Mouse (Mus musculus) forebrain, embryonic 16.5 days (tissue): ENCODE results near the gene Gm20388. TPM values are rescaled to one million over a fixed set of nuclear protein-coding genes. Genes with fewer than 3 reads are reported as not detected.

Source experiments
- ATAC-seq: fragments of 200-750 bp; cut with Nextera tagmentation; 2 replicates; pipeline ENCODE4 v1.8.0; 2017; ENCODE audit warnings: mild to moderate bottlenecking, moderate library complexity
- H3K27ac ChIP-seq: fragments of 300-500 bp; sonication (generic); 2 replicates; pipeline ENCODE4 v1.5.1; 2014; ENCODE audit warnings: low read length, control low read depth
- H3K27me3 ChIP-seq: fragments of 300-500 bp; sonication (generic); replicated peaks from 2 replicates; pipeline ENCODE4 v1.6.1; 2014; ENCODE audit warnings: low read length; ENCODE audit not compliant: control insufficient read depth, insufficient read depth
- H3K36me3 ChIP-seq: fragments of 300-500 bp; sonication (generic); 2 replicates; pipeline ENCODE4 v1.6.1; 2014; ENCODE audit not compliant: control insufficient read depth, insufficient read depth
- H3K4me1 ChIP-seq: fragments of 300-500 bp; sonication (generic); replicated peaks from 2 replicates; pipeline ENCODE4 v1.6.1; 2014; ENCODE audit warnings: low read length; ENCODE audit not compliant: control insufficient read depth, insufficient read depth
- H3K4me2 ChIP-seq: fragments of 300-500 bp; sonication (generic); 2 replicates; pipeline ENCODE4 v1.6.1; 2014; ENCODE audit warnings: mild to moderate bottlenecking, low read length, control low read depth
- H3K4me3 ChIP-seq: fragments of 300-500 bp; sonication (generic); replicated peaks from 2 replicates; pipeline ENCODE4 v1.5.1; 2014; ENCODE audit warnings: mild to moderate bottlenecking, low read length, control low read depth
- H3K9ac ChIP-seq: fragments of 300-500 bp; sonication (generic); replicated peaks from 2 replicates; pipeline ENCODE4 v1.6.1; 2014; ENCODE audit warnings: low read depth, low read length, control low read depth
- H3K9me3 ChIP-seq: fragments of 300-500 bp; sonication (generic); 2 replicates; pipeline ENCODE4 v1.6.1; 2016; ENCODE audit warnings: low read length; ENCODE audit not compliant: control insufficient read depth
- WGBS: fragments of 180-500 bp; shearing (Covaris S2); extraction: QIAGEN DNeasy Blood & Tissue Kit; methylation state at CpG from one replicate; pipeline ENCODE4 v1.1.7; 2014; 5-methylcytosine and 5-hydroxymethylcytosine counted together
- polyA plus RNA-seq: library from polyadenylated mRNA; unstranded; fragments of >200 nt; fragmentation: Nextera tagmentation; extraction: Ambion mirVana; gene quantifications from 2 replicates; pipeline ENCODE4 v1.2.1, GENCODE M21; 2015

Gene Gm20388
- polyA plus RNA-seq, 1 experiment from 2014 or later: 4.7 TPM

DNA sequence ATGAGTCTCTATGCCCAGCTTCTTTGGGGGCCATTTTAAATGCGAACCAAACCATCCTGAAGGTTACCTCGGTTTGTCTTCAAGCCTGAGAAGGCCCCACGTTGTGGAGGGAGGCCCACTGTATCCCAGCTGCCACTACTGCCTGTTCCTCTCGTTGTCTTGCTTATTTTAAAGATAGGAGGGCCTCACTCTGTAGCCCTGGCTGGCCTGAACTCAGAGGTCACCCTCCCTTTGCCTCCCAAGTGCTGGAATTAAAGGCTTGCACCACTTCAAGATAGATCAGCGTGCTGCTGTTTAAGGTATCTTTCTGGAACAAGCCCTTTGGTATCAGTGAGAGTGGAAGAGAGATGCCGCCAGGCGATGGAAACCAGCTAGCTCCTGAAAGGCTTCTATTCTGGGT lies 4078.5 kb downstream of the Gm20388 start:
- Histone ChIP-seq H3K4me2 (no peak overlapping the region), H3K4me3 (no peak overlapping the region), H3K9me3 (no peaks in the 10 kb centered on the region), H3K4me1 (no peaks in the 10 kb centered on the region; the same call in 1 of the 2 replicates), H3K27ac (no peak overlapping the region), H3K36me3 (no peaks in the 10 kb centered on the region), H3K27me3 (no peaks in the 10 kb centered on the region), H3K9ac (no peak overlapping the region)
- WGBS: 81% methylated on average over 7 of the region's 7 CpGs
- no peak for ATAC-seq

DNA sequence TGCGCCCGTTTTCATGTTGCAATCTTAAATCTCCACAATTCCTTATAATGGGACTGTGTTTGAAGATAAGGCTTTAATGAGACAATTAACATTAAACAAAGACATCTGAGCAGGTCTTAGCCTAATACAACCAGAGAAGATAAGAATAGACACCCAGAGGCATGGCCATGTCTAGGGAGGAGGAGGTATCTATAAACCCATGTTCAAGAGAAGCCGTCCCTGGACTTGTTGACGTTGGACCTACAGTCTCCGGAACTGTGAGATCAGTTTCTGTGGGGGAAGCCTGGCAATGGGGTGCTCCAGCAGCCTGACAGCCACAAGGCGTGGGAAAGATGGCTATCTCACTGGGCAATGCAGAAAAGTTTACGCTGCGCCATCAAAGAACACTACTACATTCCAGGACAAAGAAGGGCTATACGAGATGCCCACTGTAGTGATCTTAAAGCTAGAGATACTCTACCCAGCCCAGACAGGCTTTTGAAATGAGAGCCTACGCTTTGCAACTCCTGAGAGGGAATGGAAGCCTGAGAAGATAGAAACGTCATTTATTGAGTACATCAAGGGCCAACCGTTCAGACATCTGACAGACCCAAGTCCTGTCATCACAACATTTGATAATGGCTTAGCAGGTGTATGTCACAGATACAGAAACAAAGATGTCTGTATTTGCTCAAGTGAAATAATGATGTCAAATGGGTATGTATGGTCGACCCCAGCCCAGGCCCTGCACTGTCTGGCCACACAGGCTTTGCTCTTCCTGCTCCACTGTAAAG lies 4079.8 kb downstream of the Gm20388 start:
- no peaks in the 10 kb centered on the region for H3K27me3 ChIP-seq
- no peaks in the 10 kb centered on the region; the same call in 1 of the 2 replicates for H3K4me1 ChIP-seq
- H3K9me3 ChIP-seq: no peaks in the 10 kb centered on the region
- H3K27ac ChIP-seq: no peak overlapping the region
- H3K9ac ChIP-seq: no peak overlapping the region
- no peaks in the 10 kb centered on the region for H3K36me3 ChIP-seq
- H3K4me2 ChIP-seq: no peak overlapping the region
- H3K4me3 ChIP-seq: no peak overlapping the region
- 93% methylated on average over 13 of the region's 13 CpGs for WGBS
- no peak for ATAC-seq

DNA sequence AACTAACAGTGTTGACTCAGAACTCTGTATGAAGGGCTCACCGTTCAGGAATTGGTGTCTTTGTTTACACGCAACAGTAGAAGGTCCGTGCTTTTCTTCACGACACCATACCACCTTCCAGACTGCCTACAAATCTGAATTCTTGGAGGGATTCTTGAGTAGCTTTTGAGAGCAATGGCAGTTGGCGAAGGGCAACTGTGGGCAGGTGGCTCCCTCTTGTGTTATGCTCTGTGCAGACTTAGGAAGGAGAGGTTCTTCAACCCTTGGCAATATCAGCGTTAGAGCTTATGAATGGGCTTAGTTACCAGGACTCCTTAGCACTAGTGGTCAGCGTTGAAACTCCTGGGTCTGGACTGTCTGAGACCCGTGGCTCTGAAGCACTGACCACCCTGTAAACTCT lies 4081.9 kb downstream of the Gm20388 start:
- ATAC-seq: no peak
- Histone ChIP-seq H3K36me3 (peaks cover 6% of the 10 kb centered on the region; the same call in 1 of the 2 replicates), H3K9me3 (no peaks in the 10 kb centered on the region), H3K4me3 (no peak overlapping the region), H3K27ac (no peak overlapping the region), H3K4me1 (no peaks in the 10 kb centered on the region; the same call in 1 of the 2 replicates), H3K9ac (no peak overlapping the region), H3K4me2 (no peak overlapping the region), H3K27me3 (no peaks in the 10 kb centered on the region)
- 65% methylated on average over 8 of the region's 8 CpGs for WGBS

DNA sequence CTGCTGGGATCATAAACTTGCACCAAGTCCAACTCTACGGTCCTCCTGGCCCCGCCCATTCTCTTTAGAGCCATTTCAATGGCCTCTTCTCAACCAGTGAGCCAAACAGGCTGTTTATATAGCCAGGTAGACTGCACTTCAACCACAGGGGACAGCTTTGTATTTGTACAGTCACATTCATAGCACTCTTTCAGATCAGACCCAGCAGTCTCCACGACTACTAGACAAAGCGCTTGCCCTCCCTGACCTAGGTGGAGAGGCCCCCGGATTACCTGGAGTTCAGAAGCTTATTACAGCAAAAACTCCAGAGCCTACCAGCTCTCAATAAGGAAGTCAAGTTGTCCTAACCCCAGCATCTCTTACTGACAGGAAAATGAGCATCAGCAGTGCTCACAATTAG lies 4083.0 kb downstream of the Gm20388 start:
- Histone ChIP-seq H3K36me3 (peaks cover 6% of the 10 kb centered on the region; the same call in 1 of the 2 replicates), H3K9me3 (no peaks in the 10 kb centered on the region), H3K27ac (no peak overlapping the region), H3K4me2 (no peak overlapping the region), H3K4me1 (no peaks in the 10 kb centered on the region; the same call in 1 of the 2 replicates), H3K4me3 (no peak overlapping the region), H3K9ac (no peak overlapping the region), H3K27me3 (no peaks in the 10 kb centered on the region)
- ATAC-seq: no peak
- WGBS: 92% methylated on average over 5 of the region's 5 CpGs

DNA sequence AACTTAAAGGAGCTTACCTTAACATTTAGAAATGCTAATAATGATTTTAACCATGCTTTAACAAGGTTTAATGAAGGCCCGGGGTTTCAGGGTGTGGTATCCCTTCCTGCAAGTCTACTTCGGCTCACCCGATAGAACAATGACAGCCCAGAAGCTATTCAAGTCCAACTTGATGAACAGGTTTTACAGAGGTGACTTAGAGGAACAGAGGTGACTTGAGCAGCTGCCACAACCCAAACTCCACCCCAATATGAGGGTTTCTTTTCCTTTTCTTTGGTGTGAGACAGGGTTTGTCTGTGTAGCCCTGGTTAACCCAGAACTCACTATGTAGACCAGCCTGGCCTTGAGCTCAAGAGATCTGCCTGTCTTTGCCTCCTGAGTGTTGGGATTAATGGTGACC lies 4083.4 kb downstream of the Gm20388 start:
- H3K9ac ChIP-seq: no peak overlapping the region
- H3K36me3 ChIP-seq: peaks cover 6% of the 10 kb centered on the region; the same call in 1 of the 2 replicates
- 97% methylated on average over 3 of the region's 3 CpGs for WGBS
- no peaks in the 10 kb centered on the region; the same call in 1 of the 2 replicates for H3K4me1 ChIP-seq
- no peaks in the 10 kb centered on the region for H3K27me3 ChIP-seq
- H3K4me2 ChIP-seq: no peak overlapping the region
- no peak overlapping the region for H3K27ac ChIP-seq
- no peaks in the 10 kb centered on the region for H3K9me3 ChIP-seq
- no peak for ATAC-seq
- no peak overlapping the region for H3K4me3 ChIP-seq

DNA sequence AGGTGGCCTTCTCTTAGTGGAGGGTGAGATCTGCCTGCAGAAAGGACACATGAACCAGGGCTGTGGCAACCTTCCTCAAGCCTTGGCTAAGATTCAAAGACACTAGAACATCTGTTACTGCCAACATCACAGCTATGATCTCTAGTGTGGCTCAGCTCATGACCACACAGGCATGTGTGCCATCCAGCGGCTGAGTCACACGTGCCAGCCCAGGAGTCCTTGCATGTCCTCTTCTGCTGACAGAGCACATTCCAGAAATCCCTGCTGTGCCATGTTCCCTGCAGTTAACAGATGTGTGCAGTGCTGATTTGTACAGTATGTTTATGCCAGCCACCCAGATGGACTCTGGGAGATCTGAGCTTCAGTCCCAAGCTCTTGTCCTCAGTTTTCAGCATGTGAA lies 4088.9 kb downstream of the Gm20388 start:
- H3K27ac ChIP-seq: no peak overlapping the region
- no peak overlapping the region for H3K4me3 ChIP-seq
- 83% methylated on average over 2 of the region's 2 CpGs for WGBS
- no peaks in the 10 kb centered on the region for H3K9me3 ChIP-seq
- H3K9ac ChIP-seq: no peak overlapping the region
- no peaks in the 10 kb centered on the region for H3K27me3 ChIP-seq
- no peak for ATAC-seq
- no peaks in the 10 kb centered on the region for H3K4me1 ChIP-seq
- H3K36me3 ChIP-seq: peaks cover 22% of the 10 kb centered on the region
- no peak overlapping the region for H3K4me2 ChIP-seq

DNA sequence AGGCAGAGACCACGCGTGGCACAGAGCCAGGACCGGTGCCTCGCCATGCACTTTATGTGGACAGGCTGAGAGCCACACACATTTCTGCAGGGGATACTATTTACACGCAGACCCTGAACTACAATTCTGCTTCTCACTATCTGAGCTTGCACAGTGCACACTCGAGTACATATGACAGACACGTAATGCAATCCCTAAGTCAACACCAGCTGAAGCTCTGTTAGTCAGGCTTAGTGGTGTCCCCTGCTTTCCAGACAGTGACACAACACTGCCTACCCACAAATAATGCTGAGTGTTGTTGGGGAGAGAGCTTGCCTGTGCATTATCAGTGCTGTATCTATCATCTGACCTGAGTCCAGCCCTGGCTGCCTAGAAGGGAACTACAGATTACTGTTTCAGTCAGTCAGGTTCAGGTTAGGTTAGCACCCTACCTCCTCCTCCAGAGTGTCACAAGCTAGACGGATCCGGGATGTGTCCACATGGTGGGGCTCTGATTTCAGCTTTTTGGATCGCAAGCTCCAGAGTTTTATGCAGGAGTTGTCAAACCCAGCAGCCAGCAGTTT lies 4092.0 kb downstream of the Gm20388 start:
- no peaks in the 10 kb centered on the region for H3K4me1 ChIP-seq
- WGBS: 91% methylated on average over 10 of the region's 10 CpGs
- H3K36me3 ChIP-seq: peaks cover 27% of the 10 kb centered on the region
- no peak overlapping the region for H3K4me2 ChIP-seq
- no peak for ATAC-seq
- H3K4me3 ChIP-seq: no peak overlapping the region
- no peak overlapping the region for H3K9ac ChIP-seq
- no peaks in the 10 kb centered on the region for H3K27me3 ChIP-seq
- H3K9me3 ChIP-seq: no peaks in the 10 kb centered on the region
- no peak overlapping the region for H3K27ac ChIP-seq

DNA sequence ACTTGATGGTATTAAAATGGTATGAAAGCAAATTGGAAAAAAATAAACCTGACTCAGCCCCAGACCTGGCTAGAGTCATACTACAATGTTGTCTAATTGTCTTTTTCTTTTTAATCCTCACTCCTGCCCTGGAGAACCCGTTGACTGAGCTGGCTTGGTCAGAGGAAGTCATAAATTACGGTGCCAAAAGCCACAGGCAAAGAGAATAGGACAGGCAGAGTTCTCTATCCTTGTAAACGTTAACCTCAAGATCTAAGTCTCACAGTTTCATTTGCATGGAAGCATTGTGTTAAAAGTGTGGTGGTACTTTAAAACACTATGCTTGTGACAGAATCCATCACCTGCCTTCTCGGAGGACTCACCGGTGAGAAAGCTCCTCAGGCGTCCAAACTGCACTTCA lies 4097.2 kb downstream of the Gm20388 start:
- Histone ChIP-seq H3K9me3 (no peaks in the 10 kb centered on the region), H3K4me3 (no peak overlapping the region), H3K9ac (no peak overlapping the region), H3K27me3 (no peaks in the 10 kb centered on the region), H3K36me3 (peaks cover 25% of the 10 kb centered on the region), H3K27ac (no peak overlapping the region), H3K4me1 (no peaks in the 10 kb centered on the region), H3K4me2 (no peak overlapping the region)
- WGBS: 92% methylated on average over 6 of the region's 6 CpGs
- ATAC-seq: no peak

DNA sequence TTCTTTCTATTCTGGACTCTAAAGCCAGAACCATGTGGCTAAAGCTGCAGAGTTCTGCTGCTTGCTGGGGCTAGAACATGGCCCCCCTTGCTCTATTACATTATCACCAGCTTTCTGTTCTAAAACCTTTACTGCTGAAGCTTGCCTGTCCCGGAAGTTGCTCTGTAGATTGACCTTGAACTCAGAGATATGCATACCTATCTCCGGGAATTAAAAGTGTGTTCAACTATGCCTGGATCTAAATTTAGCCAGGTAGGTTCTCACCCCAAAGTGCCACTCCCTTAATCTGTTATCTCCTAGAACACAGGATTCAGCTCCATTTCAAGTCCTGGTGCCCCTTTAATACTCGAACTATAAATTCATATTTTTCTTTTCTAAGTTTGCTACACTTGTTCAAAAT lies 4100.9 kb downstream of the Gm20388 start:
- H3K4me3 ChIP-seq: no peak overlapping the region
- H3K4me2 ChIP-seq: no peak overlapping the region
- no peaks in the 10 kb centered on the region for H3K4me1 ChIP-seq
- H3K9me3 ChIP-seq: no peaks in the 10 kb centered on the region
- no peaks in the 10 kb centered on the region for H3K27me3 ChIP-seq
- H3K36me3 ChIP-seq: peaks cover 15% of the 10 kb centered on the region
- WGBS: 92% methylated on average over 3 of the region's 3 CpGs
- no peak overlapping the region for H3K9ac ChIP-seq
- ATAC-seq: no peak
- H3K27ac ChIP-seq: no peak overlapping the region
